Mouse (Mus musculus) hindbrain, embryonic 11.5 days (tissue): Measurements from ENCODE around the gene Zbtb20. TPM values are rescaled to one million over a fixed set of nuclear protein-coding genes. Genes with fewer than 3 reads are reported as not detected.

Experiments
- ATAC-seq: fragments of 200-750 bp; cut with Nextera tagmentation; 2 replicates; pipeline ENCODE4 v1.8.0; 2017; ENCODE audit warnings: mild to moderate bottlenecking, moderate TSS enrichment, moderate library complexity; ENCODE audit not compliant: low FRiP score
- DNase-seq: peaks from one replicate; pipeline ENCODE4 v3.0.0-alpha.2; 2015; ENCODE audit warnings: low spot score
- H3K27ac ChIP-seq: fragments of 300-500 bp; sonication (generic); 2 replicates; pipeline ENCODE4 v1.5.1; 2014; ENCODE audit warnings: mild to moderate bottlenecking, low read depth, low read length
- H3K27me3 ChIP-seq: fragments of 300-500 bp; sonication (generic); 2 replicates; pipeline ENCODE4 v1.6.1; 2014; ENCODE audit warnings: mild to moderate bottlenecking, low read length, moderate library complexity, mixed read lengths; ENCODE audit not compliant: control insufficient read depth, insufficient read depth
- H3K36me3 ChIP-seq: fragments of 300-500 bp; sonication (generic); 2 replicates; pipeline ENCODE4 v1.6.1; 2014; ENCODE audit warnings: mild to moderate bottlenecking, low read length, moderate library complexity, mixed read lengths; ENCODE audit not compliant: control insufficient read depth, insufficient read depth
- H3K4me1 ChIP-seq: fragments of 300-500 bp; sonication (generic); replicated peaks from 2 replicates; pipeline ENCODE4 v1.6.1; 2014; ENCODE audit warnings: low read length, mixed read lengths; ENCODE audit not compliant: control insufficient read depth, insufficient read depth
- H3K4me2 ChIP-seq: fragments of 300-500 bp; sonication (generic); replicated peaks from 2 replicates; pipeline ENCODE4 v1.6.1; 2014; ENCODE audit warnings: mild to moderate bottlenecking, low read depth, low read length
- H3K4me3 ChIP-seq: fragments of 300-500 bp; sonication (generic); 2 replicates; pipeline ENCODE4 v1.5.1; 2014; ENCODE audit warnings: low read depth, low read length
- H3K9ac ChIP-seq: fragments of 300-500 bp; sonication (generic); 2 replicates; pipeline ENCODE4 v1.6.1; 2014; ENCODE audit warnings: low read depth, low read length
- H3K9me3 ChIP-seq: fragments of 300-500 bp; sonication (generic); 2 replicates; pipeline ENCODE4 v1.6.1; 2016; ENCODE audit warnings: low read length; ENCODE audit not compliant: control insufficient read depth
- WGBS: fragments of 180-500 bp; shearing (Covaris S2); extraction: QIAGEN DNeasy Blood & Tissue Kit; methylation state at CpG from one replicate; pipeline ENCODE4 v1.1.7; 2014; 5-methylcytosine and 5-hydroxymethylcytosine counted together
- polyA plus RNA-seq: library from polyadenylated mRNA; unstranded; fragments of >200 nt; fragmentation: Nextera tagmentation; extraction: Ambion mirVana; gene quantifications from 2 replicates; pipeline ENCODE4 v1.2.1, GENCODE M21; 2014

Zbtb20 gene
- polyA plus RNA-seq, 1 experiment from 2014 or later: 64.1 TPM

- DNase-seq: no peak
- no peak overlapping the region for H3K9ac ChIP-seq
- H3K27me3 ChIP-seq: no peaks in the 10 kb centered on the region
- 0 out of 2 replicates have a peak, but pooled peaks cover 2% of the 10 kb centered on the region for H3K4me1 ChIP-seq
- no peak overlapping the region for H3K4me3 ChIP-seq
- no peak overlapping the region for H3K4me2 ChIP-seq
- H3K9me3 ChIP-seq: no peaks in the 10 kb centered on the region
- H3K36me3 ChIP-seq: 0 out of 2 replicates have a peak, but pooled peaks cover 3% of the 10 kb centered on the region
- no peak for ATAC-seq
- no peak overlapping the region; the same call in 1 of the 2 replicates for H3K27ac ChIP-seq
- WGBS: 23% methylated on average over 2 of the region's 2 CpGs
Measured at GRCm38 (mm10) chr16:43620359-43620758, 744.7 kb downstream of the Zbtb20 start.

GRCm38 (mm10) chr16:43623315-43624000 is 747.8 kb downstream of the Zbtb20 start:
- H3K9ac ChIP-seq: no peak overlapping the region
- 49% methylated on average over 5 of the region's 5 CpGs for WGBS
- no peak overlapping the region for H3K4me3 ChIP-seq
- H3K27ac ChIP-seq: no peak overlapping the region
- H3K4me2 ChIP-seq: no peak overlapping the region
- DNase-seq: no peak
- H3K27me3 ChIP-seq: no peaks in the 10 kb centered on the region
- ATAC-seq: no peak
- 0 out of 2 replicates have a peak, but pooled peaks cover 2% of the 10 kb centered on the region for H3K4me1 ChIP-seq
- 0 out of 2 replicates have a peak, but pooled peaks cover 1% of the 10 kb centered on the region for H3K36me3 ChIP-seq
- H3K9me3 ChIP-seq: no peaks in the 10 kb centered on the region

GRCm38 (mm10) chr16:43624876-43625275 is 749.2 kb downstream of the Zbtb20 start:
- H3K27ac ChIP-seq: no peak overlapping the region

GRCm38 (mm10) chr16:43625289-43625688 is 749.6 kb downstream of the Zbtb20 start:
- ATAC-seq: no peak
- Histone ChIP-seq H3K27ac (no peak overlapping the region), H3K4me3 (no peak overlapping the region), H3K4me2 (no peak overlapping the region), H3K4me1 (0 out of 2 replicates have a peak, but pooled peaks cover 2% of the 10 kb centered on the region), H3K27me3 (no peaks in the 10 kb centered on the region), H3K9ac (no peak overlapping the region), H3K36me3 (no peaks in the 10 kb centered on the region), H3K9me3 (no peaks in the 10 kb centered on the region)
- 76% methylated on average over 2 of the region's 2 CpGs for WGBS
- no peak for DNase-seq

More at GRCm38 (mm10) chr16:43624876-43625275, 749.2 kb downstream of the Zbtb20 start:
- no peaks in the 10 kb centered on the region for H3K9me3 ChIP-seq
- H3K27me3 ChIP-seq: no peaks in the 10 kb centered on the region
- H3K4me1 ChIP-seq: 0 out of 2 replicates have a peak, but pooled peaks cover 2% of the 10 kb centered on the region
- no peak overlapping the region for H3K9ac ChIP-seq
- H3K4me3 ChIP-seq: no peak overlapping the region
- H3K4me2 ChIP-seq: no peak overlapping the region
- DNase-seq: no peak
- WGBS: 85% methylated on average over 4 of the region's 4 CpGs
- no peaks in the 10 kb centered on the region for H3K36me3 ChIP-seq
- no peak for ATAC-seq

GRCm38 (mm10) chr16:43625956-43626355 is 750.3 kb downstream of the Zbtb20 start:
- Histone ChIP-seq H3K9me3 (no peaks in the 10 kb centered on the region), H3K27ac (no peak overlapping the region), H3K36me3 (no peaks in the 10 kb centered on the region), H3K27me3 (no peaks in the 10 kb centered on the region), H3K4me2 (no peak overlapping the region), H3K4me3 (no peak overlapping the region), H3K4me1 (0 out of 2 replicates have a peak, but pooled peaks cover 2% of the 10 kb centered on the region), H3K9ac (no peak overlapping the region)
- 98% methylated on average over 5 of the region's 5 CpGs for WGBS
- ATAC-seq: no peak
- DNase-seq: no peak

GRCm38 (mm10) chr16:43628662-43629061 is 753.0 kb downstream of the Zbtb20 start:
- DNase-seq: no peak
- H3K9me3 ChIP-seq: no peaks in the 10 kb centered on the region
- H3K4me2 ChIP-seq: no peak overlapping the region
- H3K9ac ChIP-seq: no peak overlapping the region
- ATAC-seq: no peak
- H3K36me3 ChIP-seq: no peaks in the 10 kb centered on the region
- no peak overlapping the region for H3K4me3 ChIP-seq
- no peaks in the 10 kb centered on the region for H3K27me3 ChIP-seq
- no peaks in the 10 kb centered on the region for H3K4me1 ChIP-seq
- 95% methylated on average over 5 of the region's 5 CpGs for WGBS
- H3K27ac ChIP-seq: no peak overlapping the region

GRCm38 (mm10) chr16:43631758-43632157 is 756.1 kb downstream of the Zbtb20 start:
- ATAC-seq (no peak), DNase-seq (no peak)
- H3K4me2 ChIP-seq: no peak overlapping the region
- H3K4me3 ChIP-seq: no peak overlapping the region
- no peaks in the 10 kb centered on the region for H3K36me3 ChIP-seq
- 82% methylated on average over 2 of the region's 2 CpGs for WGBS
- H3K4me1 ChIP-seq: no peaks in the 10 kb centered on the region
- no peaks in the 10 kb centered on the region for H3K27me3 ChIP-seq
- no peaks in the 10 kb centered on the region for H3K9me3 ChIP-seq
- no peak overlapping the region for H3K27ac ChIP-seq
- no peak overlapping the region for H3K9ac ChIP-seq

- no peaks in the 10 kb centered on the region for H3K27me3 ChIP-seq
- no peak overlapping the region for H3K27ac ChIP-seq
- no peaks in the 10 kb centered on the region for H3K36me3 ChIP-seq
- WGBS: 95% methylated on average over 7 of the region's 7 CpGs
- no peak overlapping the region for H3K9ac ChIP-seq
- H3K4me1 ChIP-seq: no peaks in the 10 kb centered on the region
- H3K9me3 ChIP-seq: no peaks in the 10 kb centered on the region
- DNase-seq: no peak
- no peak for ATAC-seq
- no peak overlapping the region for H3K4me2 ChIP-seq
- H3K4me3 ChIP-seq: no peak overlapping the region
Measured at GRCm38 (mm10) chr16:43634037-43634436, 758.4 kb downstream of the Zbtb20 start.

GRCm38 (mm10) chr16:43637241-43637640 is 761.6 kb downstream of the Zbtb20 start:
- ATAC-seq: no peak
- Histone ChIP-seq H3K9ac (no peak overlapping the region), H3K9me3 (no peaks in the 10 kb centered on the region), H3K36me3 (no peaks in the 10 kb centered on the region), H3K4me2 (no peak overlapping the region), H3K4me1 (no peaks in the 10 kb centered on the region), H3K27me3 (no peaks in the 10 kb centered on the region), H3K4me3 (no peak overlapping the region), H3K27ac (no peak overlapping the region)
- DNase-seq: no peak
- WGBS: 94% methylated on average over 8 of the region's 8 CpGs
